Mouse (Mus musculus) MEL (cell line): Measurements from ENCODE around the gene Xrcc6. TPM values are rescaled to one million over a fixed set of nuclear protein-coding genes. Genes with fewer than 3 reads are reported as not detected.
A peak's percentile ranks its signal among the peaks of the same experiment; 100 is the strongest.

Experiments used
- DNase-seq: peaks from one replicate; pipeline ENCODE4 v3.0.0; 2011; ENCODE audit warnings: low read depth, low spot score
- H3K27ac ChIP-seq: 2 replicates; pipeline ENCODE4 v1.5.1; 2012; ENCODE audit warnings: low read depth, mild to moderate bottlenecking, control low read depth, low read length, moderate library complexity; ENCODE audit not compliant: control insufficient read depth
- H3K27me3 ChIP-seq, 2 experiments: fragments of 150-350 bp in 1 of 2; sonication (generic) in 1 of 2; 2 replicates each; pipeline ENCODE4 v1.6.1; 2012; ENCODE audit warnings: low read length in 2 of 2, mild to moderate bottlenecking in 2 of 2, improper control_type of control experiment in 1 of 2, moderate library complexity in 1 of 2; ENCODE audit not compliant: insufficient read depth in 2 of 2, control insufficient read depth in 1 of 2
- H3K36me3 ChIP-seq, 2 experiments: 2 replicates each; pipeline ENCODE4 v1.6.1; 2012 to 2014; ENCODE audit warnings: low read length in 2 of 2, improper control_type of control experiment in 1 of 2, inconsistent platforms in 1 of 2, mild to moderate bottlenecking in 1 of 2; ENCODE audit not compliant: insufficient read depth in 2 of 2, control insufficient read depth in 1 of 2
- H3K4me1 ChIP-seq, 2 experiments: fragments of 150-350 bp in 1 of 2; sonication (generic) in 1 of 2; 2 replicates each; pipeline ENCODE4 v1.6.1; 2012; ENCODE audit warnings: low read length in 2 of 2, improper control_type of control experiment in 1 of 2, mild to moderate bottlenecking in 1 of 2; ENCODE audit not compliant: insufficient read depth in 2 of 2, control insufficient read depth in 1 of 2
- H3K4me3 ChIP-seq, 2 experiments: fragments of 150-350 bp in 1 of 2; sonication (generic) in 1 of 2; 2 replicates each; pipeline ENCODE4 v1.5.1; 2012; ENCODE audit warnings: low read depth in 2 of 2, low read length in 2 of 2, mild to moderate bottlenecking in 2 of 2, moderate library complexity in 2 of 2, control low read depth in 1 of 2, improper control_type of control experiment in 1 of 2; ENCODE audit not compliant: control insufficient read depth in 1 of 2, insufficient read depth in 1 of 2
- H3K79me2 ChIP-seq: 2 replicates; pipeline ENCODE4 v1.6.1; 2012; ENCODE audit warnings: mild to moderate bottlenecking, low read length, moderate library complexity; ENCODE audit not compliant: control insufficient read depth, poor library complexity, insufficient read depth
- H3K9ac ChIP-seq: 2 replicates; pipeline ENCODE4 v1.6.1; 2012; ENCODE audit warnings: low read depth, mild to moderate bottlenecking, control low read depth, low read length, moderate library complexity; ENCODE audit not compliant: control insufficient read depth, poor library complexity, severe bottlenecking
- H3K9me3 ChIP-seq: fragments of 150-350 bp; sonication (generic); replicated peaks from 2 replicates; pipeline ENCODE4 v1.6.1; 2012; ENCODE audit warnings: mild to moderate bottlenecking, low read length, improper control_type of control experiment, moderate library complexity; ENCODE audit not compliant: insufficient read depth
- CTCF ChIP-seq, 3 experiments: IDR thresholded peaks in 2 of 3; conservative IDR thresholded peaks in 1 of 3; 2 replicates each; pipeline ENCODE4 v1.5.1; 2011 to 2012; ENCODE audit warnings: low read length in 3 of 3, low read depth in 2 of 3, mild to moderate bottlenecking in 2 of 3, improper control_type of control experiment in 1 of 3, inconsistent platforms in 1 of 3, mixed read lengths in 1 of 3, moderate library complexity in 1 of 3; ENCODE audit not compliant: control insufficient read depth in 1 of 3, insufficient read depth in 1 of 3, poor library complexity in 1 of 3, severe bottlenecking in 1 of 3
- ELF1 ChIP-seq: IDR thresholded peaks from 2 replicates; pipeline ENCODE4 v1.6.1; 2014; ENCODE audit warnings: low read depth, mild to moderate bottlenecking, inconsistent platforms, low read length, improper control_type of control experiment, moderate library complexity
- GATA1 ChIP-seq: IDR thresholded peaks from 2 replicates; pipeline ENCODE4 v1.6.1; 2011; ENCODE audit warnings: low read depth, low read length, improper control_type of control experiment
- MAFK ChIP-seq: IDR thresholded peaks from 2 replicates; pipeline ENCODE4 v1.6.1; 2011; ENCODE audit warnings: low read depth, mild to moderate bottlenecking, low read length, improper control_type of control experiment, borderline replicate concordance
- MAX ChIP-seq: IDR thresholded peaks from 2 replicates; pipeline ENCODE4 v1.6.1; 2011; ENCODE audit warnings: low read length, improper control_type of control experiment
- MAZ ChIP-seq: IDR thresholded peaks from 2 replicates; pipeline ENCODE4 v1.6.1; 2012; ENCODE audit warnings: low read depth, mild to moderate bottlenecking, inconsistent platforms, low read length, improper control_type of control experiment
- MXI1 ChIP-seq: IDR thresholded peaks from 2 replicates; pipeline ENCODE4 v1.6.1; 2011; ENCODE audit warnings: mild to moderate bottlenecking, low read depth, low read length, improper control_type of control experiment
- MYB ChIP-seq: IDR thresholded peaks from 2 replicates; pipeline ENCODE4 v1.6.1; 2011; ENCODE audit warnings: mild to moderate bottlenecking, low read depth, low read length, improper control_type of control experiment
- NELFE ChIP-seq: IDR thresholded peaks from 2 replicates; pipeline ENCODE4 v1.6.1; 2011; ENCODE audit warnings: low read depth, low read length, improper control_type of control experiment
- POLR2AphosphoS5 ChIP-seq: IDR thresholded peaks from 2 replicates; pipeline ENCODE4 v1.6.1; 2012; ENCODE audit warnings: low read depth, borderline replicate concordance, mild to moderate bottlenecking, inconsistent platforms, low read length, moderate library complexity, mixed read lengths
- RCOR1 ChIP-seq: IDR thresholded peaks from 2 replicates; pipeline ENCODE4 v1.6.1; 2012; ENCODE audit warnings: low read depth, mild to moderate bottlenecking, inconsistent platforms, low read length, improper control_type of control experiment
- SMC3 ChIP-seq: IDR thresholded peaks from 2 replicates; pipeline ENCODE4 v1.6.1; 2011; ENCODE audit warnings: low read depth, low read length, improper control_type of control experiment
- UBTF ChIP-seq: IDR thresholded peaks from 2 replicates; pipeline ENCODE4 v1.6.1; 2012; ENCODE audit warnings: low read depth, mild to moderate bottlenecking, inconsistent platforms, low read length, improper control_type of control experiment, moderate library complexity, borderline replicate concordance; ENCODE audit not compliant: insufficient read depth
- ZMIZ1 ChIP-seq: IDR thresholded peaks from 2 replicates; pipeline ENCODE4 v1.6.1; 2012; ENCODE audit warnings: low read depth, mild to moderate bottlenecking, inconsistent platforms, low read length, improper control_type of control experiment, moderate library complexity
- ZNF384 ChIP-seq: IDR thresholded peaks from 2 replicates; pipeline ENCODE4 v1.6.1; 2012; ENCODE audit warnings: low read depth, mild to moderate bottlenecking, inconsistent platforms, low read length, improper control_type of control experiment
- polyA plus RNA-seq, 2 experiments: library from polyadenylated mRNA; stranded (reverse) in 1 of 2; unstranded in 1 of 2; fragments of >175 nt in 1 of 2; fragments of >200 nt in 1 of 2; gene quantifications; 2 replicates each; pipeline versions ENCODE4 v1.2.1 to v1.2.4; 2012; ENCODE audit warnings: low replicate concordance in 2 of 2, low read depth in 1 of 2; ENCODE audit not compliant: insufficient read length in 2 of 2, insufficient read depth in 1 of 2, missing spikeins in 1 of 2
- total RNA-seq: library from RNA; depleted of rRNA; stranded (reverse); fragments of 300-350 nt; gene quantifications from 2 replicates; pipeline ENCODE4 v1.2.3, GENCODE M21; 2012

Xrcc6 gene
- total and polyA plus RNA-seq, 3 experiments, result 108 TPM; not detected in 1

DNA sequence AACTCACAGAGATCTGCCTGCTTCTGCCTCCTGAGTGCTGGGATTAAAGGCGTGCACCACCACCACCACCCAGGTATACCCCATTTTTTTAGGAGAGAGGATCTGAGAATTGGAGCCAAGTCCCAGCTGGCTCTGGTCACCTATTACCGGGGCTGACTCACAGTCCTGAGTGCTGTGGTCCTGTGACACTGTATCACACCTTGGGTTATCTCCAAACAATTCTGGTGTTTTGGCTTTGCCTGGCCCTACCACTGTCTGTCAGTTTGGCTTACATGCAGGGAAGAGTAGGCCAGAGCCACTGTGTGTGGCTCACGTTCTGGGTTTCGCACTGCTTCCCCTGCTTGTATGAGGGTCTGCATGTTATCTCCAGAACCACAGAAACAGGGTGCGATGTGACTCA is 47.4 kb upstream of the Xrcc6 start (continued):
- no peak for TF ChIP-seq MAZ
- no peak for TF ChIP-seq MAFK

GRCm38 (mm10) chr15:81941010-81941409 is 46.6 kb upstream of the Xrcc6 start:
- no peak overlapping the region for H3K4me3 ChIP-seq
- H3K79me2 ChIP-seq, result no peaks in the 10 kb centered on the region
- no peak for TF ChIP-seq RCOR1
- no peak for TF ChIP-seq ZNF384
- TF ChIP-seq UBTF, result no peak
- no peak for TF ChIP-seq NELFE
- peak; percentile 32; the same call in 1 of the 2 replicates for TF ChIP-seq SMC3
- TF ChIP-seq CTCF (IDR thresholded peaks at IDR 0.05 in 2 of 3, conservative IDR thresholded peaks at IDR 0.05 in 1 of 3; ENCODE audit: control insufficient read depth in 1 of 3, insufficient read depth in 1 of 3, low read depth in 2 of 3, low read length in 3 of 3, poor library complexity in 1 of 3, severe bottlenecking in 1 of 3), result peak; percentile 12 to 40 (median 35); a peak in 4 of 6 replicates
- peaks cover 0 to 1% of the 10 kb centered on the region in 2 experiments; a peak in 1 of 4 replicates for H3K27me3 ChIP-seq
- H3K27ac ChIP-seq, result no peak overlapping the region
- peaks cover 0 to 3% of the 10 kb centered on the region in 2 experiments; a peak in 1 of 4 replicates for H3K4me1 ChIP-seq
- H3K9me3 ChIP-seq, result no peaks in the 10 kb centered on the region
- DNase-seq, result no peak
- H3K9ac ChIP-seq, result no peak overlapping the region
- H3K36me3 ChIP-seq, result no peaks in the 10 kb centered on the region

DNA sequence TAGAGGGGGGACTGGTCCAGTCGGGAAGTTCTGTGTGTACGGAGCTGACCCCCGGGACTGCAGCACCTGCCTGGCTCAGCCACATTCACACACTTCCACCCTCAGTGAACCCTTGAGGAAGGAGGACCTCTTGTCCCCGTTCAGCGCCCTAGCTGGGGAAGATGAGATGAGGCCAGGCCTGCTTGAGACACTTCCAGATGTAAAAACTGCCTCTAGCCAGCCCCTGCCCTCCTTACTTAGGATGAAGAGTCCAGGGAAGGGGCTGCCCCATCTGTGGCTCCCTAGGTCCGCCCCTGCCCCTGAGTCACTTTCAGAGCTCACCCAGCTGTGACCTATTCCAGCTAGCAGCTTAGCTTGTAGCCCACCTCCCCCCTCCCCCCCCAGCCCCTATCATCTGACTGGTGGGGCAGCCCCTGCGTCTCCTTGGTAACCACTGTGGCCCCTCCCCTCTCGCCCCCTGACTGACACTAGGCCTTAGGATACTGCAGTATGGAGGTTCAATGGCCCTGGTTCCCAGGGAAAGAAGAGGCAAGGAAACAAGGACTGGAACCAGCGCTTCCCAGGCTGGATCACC is 44.4 kb upstream of the Xrcc6 start:
- no peak for DNase-seq
- Histone ChIP-seq H3K9me3 (no peaks in the 10 kb centered on the region), H3K79me2 (no peaks in the 10 kb centered on the region), H3K9ac (no peak overlapping the region), H3K4me3 (no peak overlapping the region), H3K27ac (no peak overlapping the region), H3K27me3 (peaks cover 0 to 2% of the 10 kb centered on the region in 2 experiments; a peak in 1 of 4 replicates), H3K4me1 (peaks cover 0 to 3% of the 10 kb centered on the region in 2 experiments; a peak in 1 of 4 replicates), H3K36me3 (no peaks in the 10 kb centered on the region)
- TF ChIP-seq ELF1, result no peak
- no peak for TF ChIP-seq MYB
- no peak for TF ChIP-seq MXI1
- TF ChIP-seq CTCF (IDR thresholded peaks at IDR 0.05 in 2 of 3, conservative IDR thresholded peaks at IDR 0.05 in 1 of 3; ENCODE audit: control insufficient read depth in 1 of 3, insufficient read depth in 1 of 3, low read depth in 2 of 3, low read length in 3 of 3, poor library complexity in 1 of 3, severe bottlenecking in 1 of 3), result no peak
- TF ChIP-seq MAFK, result no peak
- no peak for TF ChIP-seq ZMIZ1
- no peak for TF ChIP-seq POLR2AphosphoS5
- no peak for TF ChIP-seq GATA1
- no peak for TF ChIP-seq MAX
